Mouse (Mus musculus): ENCODE results near the gene Lenep. TPM values are rescaled to one million over a fixed set of nuclear protein-coding genes. Genes with fewer than 3 reads are reported as not detected.

Lenep gene
- polyA plus RNA-seq, 1 experiment from 2014 or later, result 0.22 TPM

DNA sequence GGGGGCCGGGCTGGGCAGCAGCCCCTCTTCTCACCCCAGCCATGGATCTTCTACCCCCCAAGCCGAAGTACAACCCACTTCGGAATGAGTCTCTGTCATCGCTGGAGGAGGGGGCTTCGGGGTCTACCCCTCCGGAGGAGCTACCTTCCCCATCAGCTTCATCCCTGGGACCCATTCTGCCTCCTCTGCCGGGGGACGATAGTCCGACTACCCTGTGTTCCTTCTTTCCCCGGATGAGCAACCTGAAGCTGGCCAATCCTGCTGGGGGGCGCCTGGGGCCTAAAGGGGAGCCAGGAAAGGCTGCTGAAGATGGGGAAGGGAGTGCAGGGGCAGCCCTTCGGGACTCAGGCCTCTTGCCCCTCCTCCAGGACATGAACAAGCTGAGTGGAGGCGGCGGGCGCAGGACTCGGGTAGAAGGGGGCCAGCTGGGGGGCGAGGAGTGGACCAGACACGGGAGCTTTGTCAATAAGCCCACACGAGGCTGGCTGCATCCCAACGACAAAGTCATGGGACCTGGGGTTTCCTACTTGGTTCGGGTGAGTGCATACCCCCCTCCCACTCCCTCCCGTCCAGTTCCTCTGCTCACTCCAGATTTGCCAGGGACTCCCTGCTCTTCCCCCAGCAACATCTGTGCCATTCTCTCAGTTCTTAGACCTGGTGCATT is 19.3 kb upstream of the Lenep start:
- Histone ChIP-seq H3K9me3 (ENCODE audit: control insufficient read depth, low read length) (no peaks in the 10 kb centered on the region), H3K9ac (ENCODE audit: low read depth, low read length) (peak overlapping the region; percentile 58), H3K36me3 (ENCODE audit: control insufficient read depth, insufficient read depth, low read length) (no peaks in the 10 kb centered on the region), H3K27me3 (ENCODE audit: control insufficient read depth, insufficient read depth, low read length) (no peaks in the 10 kb centered on the region), H3K4me1 (replicated peaks; ENCODE audit: control insufficient read depth, insufficient read depth, low read length) (peaks cover 9% of the 10 kb centered on the region; the same call in 1 of the 2 replicates), H3K27ac (ENCODE audit: low read depth, low read length) (peak overlapping the region; percentile 65), H3K4me3 (ENCODE audit: low read depth, low read length) (peak overlapping the region; percentile 41), H3K4me2 (replicated peaks; ENCODE audit: low read depth, low read length) (peak overlapping the region; percentile 56)
- DNase-seq (ENCODE audit: low spot score), result peak; percentile 18
- no peak for ATAC-seq (ENCODE audit: low FRiP score)
- WGBS, result 5% methylated on average over 21 of the region's 22 CpGs

DNA sequence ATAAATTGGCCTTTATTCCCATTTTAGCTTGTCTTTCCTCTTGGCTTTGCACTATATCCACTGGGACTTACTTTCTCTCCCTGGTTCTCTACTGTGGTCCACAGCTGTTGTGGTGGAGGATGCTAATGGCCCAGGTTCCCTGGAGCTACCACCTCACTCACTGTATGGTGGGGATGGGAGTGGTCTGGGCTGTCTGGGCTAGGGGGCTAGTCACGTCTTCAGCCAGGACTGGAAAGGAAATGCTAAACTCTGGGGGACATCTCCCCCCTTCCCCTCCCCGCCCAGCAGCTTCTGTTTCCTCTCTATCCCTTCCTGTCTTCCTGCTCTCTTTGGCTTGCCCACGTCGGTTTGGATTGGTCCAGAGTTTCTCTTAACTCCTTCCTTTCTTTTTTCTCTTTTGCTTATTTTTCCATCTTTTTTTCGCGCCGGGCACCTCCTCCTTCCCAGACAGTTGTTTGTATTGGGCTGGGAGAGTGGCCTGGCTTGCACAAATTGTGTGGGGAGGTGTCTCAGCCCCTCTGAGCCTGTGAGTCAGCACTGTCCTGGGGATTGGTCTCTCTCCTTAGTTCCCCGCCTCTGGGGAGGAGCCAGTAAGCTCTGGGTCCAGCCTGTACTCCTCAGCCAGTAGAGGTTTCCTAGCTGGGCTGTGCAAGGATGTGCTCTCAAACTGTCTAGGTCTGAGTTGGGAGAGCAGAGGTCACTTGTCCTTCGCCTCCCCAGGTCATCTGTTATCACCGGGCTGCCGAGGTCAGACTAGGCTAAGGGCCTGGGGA is 18.6 kb upstream of the Lenep start:
- Histone ChIP-seq H3K9me3 (ENCODE audit: control insufficient read depth, low read length) (no peaks in the 10 kb centered on the region), H3K9ac (ENCODE audit: low read depth, low read length) (peak overlapping the region; percentile 58), H3K4me2 (replicated peaks; ENCODE audit: low read depth, low read length) (peak overlapping the region; percentile 56), H3K36me3 (ENCODE audit: control insufficient read depth, insufficient read depth, low read length) (no peaks in the 10 kb centered on the region), H3K4me3 (ENCODE audit: low read depth, low read length) (peak overlapping the region; percentile 41), H3K27ac (ENCODE audit: low read depth, low read length) (peak overlapping the region; percentile 65; the same call in 1 of the 2 replicates), H3K27me3 (ENCODE audit: control insufficient read depth, insufficient read depth, low read length) (no peaks in the 10 kb centered on the region), H3K4me1 (replicated peaks; ENCODE audit: control insufficient read depth, insufficient read depth, low read length) (peaks cover 9% of the 10 kb centered on the region; the same call in 1 of the 2 replicates)
- peak; percentile 41 for ATAC-seq (ENCODE audit: low FRiP score)
- WGBS, result 3% methylated on average over 11 of the region's 11 CpGs
- peak; percentile 65 for DNase-seq (ENCODE audit: low spot score)

DNA sequence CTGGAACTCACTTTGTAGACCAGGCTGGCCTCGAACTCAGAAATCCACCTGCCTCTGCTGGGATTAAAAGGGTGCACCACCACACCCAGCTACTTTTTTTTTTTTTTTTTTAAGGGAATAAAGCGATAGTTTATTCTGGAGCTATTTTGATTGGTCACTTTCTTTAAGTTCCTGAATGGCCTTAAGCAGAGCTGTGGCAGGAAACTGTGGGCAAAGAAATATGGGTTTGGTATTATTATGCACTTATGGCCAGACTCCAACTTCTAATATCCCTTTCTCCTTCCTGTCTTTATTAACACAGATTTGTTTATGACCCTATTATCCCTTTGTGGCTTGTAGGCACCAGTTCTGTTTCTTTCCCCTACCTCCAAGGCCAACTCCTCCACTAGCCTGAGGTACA is 17.8 kb upstream of the Lenep start:
- Histone ChIP-seq H3K4me3 (ENCODE audit: low read depth, low read length) (no peak overlapping the region), H3K4me1 (replicated peaks; ENCODE audit: control insufficient read depth, insufficient read depth, low read length) (peaks cover 9% of the 10 kb centered on the region; the same call in 1 of the 2 replicates), H3K9me3 (ENCODE audit: control insufficient read depth, low read length) (no peaks in the 10 kb centered on the region), H3K9ac (ENCODE audit: low read depth, low read length) (no peak overlapping the region), H3K27ac (ENCODE audit: low read depth, low read length) (peak overlapping the region; percentile 44; the same call in 1 of the 2 replicates), H3K27me3 (ENCODE audit: control insufficient read depth, insufficient read depth, low read length) (no peaks in the 10 kb centered on the region), H3K36me3 (ENCODE audit: control insufficient read depth, insufficient read depth, low read length) (no peaks in the 10 kb centered on the region), H3K4me2 (replicated peaks; ENCODE audit: low read depth, low read length) (no peak overlapping the region)
- no peak for DNase-seq (ENCODE audit: low spot score)
- WGBS, result 60% methylated on average over 2 of the region's 2 CpGs
- ATAC-seq (ENCODE audit: low FRiP score), result no peak

DNA sequence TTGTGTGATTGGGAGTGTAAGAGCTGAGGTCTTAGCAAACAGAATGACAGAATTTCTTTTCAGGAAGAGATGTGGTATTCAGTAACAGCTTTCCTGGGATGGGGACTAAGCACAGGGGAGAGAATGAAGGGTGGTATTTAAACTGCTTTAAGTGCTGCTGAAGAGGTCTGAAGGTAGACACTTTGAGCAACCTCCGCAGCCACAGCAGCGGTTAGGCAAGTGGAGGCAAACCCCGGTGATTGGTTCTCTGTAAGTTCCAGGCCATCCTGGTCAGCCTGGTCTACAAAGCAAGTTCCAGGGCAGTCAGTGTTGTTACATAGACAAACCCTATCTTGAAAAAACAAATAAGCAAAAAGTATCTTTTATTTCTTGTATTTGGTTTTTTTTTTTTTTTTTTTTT is 17.4 kb upstream of the Lenep start:
- Histone ChIP-seq H3K4me3 (ENCODE audit: low read depth, low read length) (peak overlapping the region; percentile 61), H3K27me3 (ENCODE audit: control insufficient read depth, insufficient read depth, low read length) (no peaks in the 10 kb centered on the region), H3K9me3 (ENCODE audit: control insufficient read depth, low read length) (no peaks in the 10 kb centered on the region), H3K36me3 (ENCODE audit: control insufficient read depth, insufficient read depth, low read length) (0 out of 2 replicates have a peak, but pooled peaks cover under 1% of the 10 kb centered on the region), H3K4me1 (replicated peaks; ENCODE audit: control insufficient read depth, insufficient read depth, low read length) (peaks cover 9% of the 10 kb centered on the region; the same call in 1 of the 2 replicates), H3K27ac (ENCODE audit: low read depth, low read length) (peak overlapping the region; percentile 58; the same call in 1 of the 2 replicates), H3K4me2 (replicated peaks; ENCODE audit: low read depth, low read length) (peak overlapping the region; percentile 87), H3K9ac (ENCODE audit: low read depth, low read length) (peak overlapping the region; percentile 61; the same call in 1 of the 2 replicates)
- DNase-seq (ENCODE audit: low spot score) (no peak), ATAC-seq (ENCODE audit: low FRiP score) (no peak)
- WGBS, result 31% methylated on average over 3 of the region's 3 CpGs

DNA sequence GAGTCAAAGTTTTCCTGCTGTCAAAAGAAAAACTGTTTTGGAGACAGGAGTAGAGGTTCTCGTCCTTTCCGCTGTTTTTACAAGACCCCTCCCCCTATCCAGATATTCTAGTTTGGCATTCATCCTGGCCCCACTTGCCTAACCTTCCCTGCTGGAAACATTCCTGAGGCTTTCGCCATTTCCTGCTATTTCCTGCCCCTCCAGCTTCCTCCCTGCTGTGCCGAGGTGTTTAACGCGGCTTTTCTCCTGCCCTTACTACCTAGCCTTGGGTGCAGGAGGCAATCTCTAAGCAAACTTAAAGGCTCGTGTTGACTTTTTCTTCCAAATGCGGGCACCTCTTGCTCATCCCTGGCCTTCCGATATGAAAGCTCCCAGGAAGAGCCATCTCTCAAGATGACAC is 17.0 kb upstream of the Lenep start:
- Histone ChIP-seq H3K36me3 (ENCODE audit: control insufficient read depth, insufficient read depth, low read length) (0 out of 2 replicates have a peak, but pooled peaks cover 3% of the 10 kb centered on the region), H3K4me3 (ENCODE audit: low read depth, low read length) (peak overlapping the region; percentile 61), H3K9me3 (ENCODE audit: control insufficient read depth, low read length) (no peaks in the 10 kb centered on the region), H3K9ac (ENCODE audit: low read depth, low read length) (peak overlapping the region; percentile 61), H3K27me3 (ENCODE audit: control insufficient read depth, insufficient read depth, low read length) (no peaks in the 10 kb centered on the region), H3K27ac (ENCODE audit: low read depth, low read length) (peak overlapping the region; percentile 85), H3K4me1 (replicated peaks; ENCODE audit: control insufficient read depth, insufficient read depth, low read length) (peaks cover 9% of the 10 kb centered on the region; the same call in 1 of the 2 replicates), H3K4me2 (replicated peaks; ENCODE audit: low read depth, low read length) (peak overlapping the region; percentile 87)
- DNase-seq (ENCODE audit: low spot score), result peak; percentile 31
- no peak for ATAC-seq (ENCODE audit: low FRiP score)
- WGBS, result 3% methylated on average over 9 of the region's 9 CpGs

DNA sequence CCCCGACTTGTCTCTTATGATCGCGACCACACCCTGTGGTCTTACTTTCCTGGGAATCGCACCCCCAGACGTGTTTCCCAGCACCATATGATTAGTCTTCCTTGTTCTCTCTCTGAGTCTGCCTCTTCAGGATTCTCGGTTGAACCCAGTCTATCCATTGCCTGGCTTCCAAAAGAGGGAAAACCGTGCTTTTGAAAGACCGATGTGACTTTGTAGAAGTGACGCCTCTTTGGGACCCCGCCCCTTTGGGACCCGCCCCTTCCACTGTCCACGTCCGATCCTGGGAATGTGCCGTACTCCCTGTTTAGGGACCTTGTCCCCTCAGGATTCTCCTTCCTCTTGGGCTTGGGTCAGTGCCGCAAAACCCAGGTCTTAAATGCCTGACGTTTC is 16.3 kb upstream of the Lenep start:
- peaks cover 9% of the 10 kb centered on the region; the same call in 1 of the 2 replicates for H3K4me1 ChIP-seq (replicated peaks; ENCODE audit: control insufficient read depth, insufficient read depth, low read length)
- 0 out of 2 replicates have a peak, but pooled peaks cover 3% of the 10 kb centered on the region for H3K36me3 ChIP-seq (ENCODE audit: control insufficient read depth, insufficient read depth, low read length)
- DNase-seq (ENCODE audit: low spot score) (peak; percentile 82), ATAC-seq (ENCODE audit: low FRiP score) (peak; percentile 31)
- WGBS, result under 1% methylated on average over 16 of the region's 16 CpGs
- H3K9ac ChIP-seq (ENCODE audit: low read depth, low read length), result peak overlapping the region; percentile 61
- no peaks in the 10 kb centered on the region for H3K9me3 ChIP-seq (ENCODE audit: control insufficient read depth, low read length)
- peak overlapping the region; percentile 61 for H3K4me3 ChIP-seq (ENCODE audit: low read depth, low read length)
- H3K27me3 ChIP-seq (ENCODE audit: control insufficient read depth, insufficient read depth, low read length), result no peaks in the 10 kb centered on the region
- H3K27ac ChIP-seq (ENCODE audit: low read depth, low read length), result peak overlapping the region; percentile 85
- H3K4me2 ChIP-seq (replicated peaks; ENCODE audit: low read depth, low read length), result peak overlapping the region; percentile 87

DNA sequence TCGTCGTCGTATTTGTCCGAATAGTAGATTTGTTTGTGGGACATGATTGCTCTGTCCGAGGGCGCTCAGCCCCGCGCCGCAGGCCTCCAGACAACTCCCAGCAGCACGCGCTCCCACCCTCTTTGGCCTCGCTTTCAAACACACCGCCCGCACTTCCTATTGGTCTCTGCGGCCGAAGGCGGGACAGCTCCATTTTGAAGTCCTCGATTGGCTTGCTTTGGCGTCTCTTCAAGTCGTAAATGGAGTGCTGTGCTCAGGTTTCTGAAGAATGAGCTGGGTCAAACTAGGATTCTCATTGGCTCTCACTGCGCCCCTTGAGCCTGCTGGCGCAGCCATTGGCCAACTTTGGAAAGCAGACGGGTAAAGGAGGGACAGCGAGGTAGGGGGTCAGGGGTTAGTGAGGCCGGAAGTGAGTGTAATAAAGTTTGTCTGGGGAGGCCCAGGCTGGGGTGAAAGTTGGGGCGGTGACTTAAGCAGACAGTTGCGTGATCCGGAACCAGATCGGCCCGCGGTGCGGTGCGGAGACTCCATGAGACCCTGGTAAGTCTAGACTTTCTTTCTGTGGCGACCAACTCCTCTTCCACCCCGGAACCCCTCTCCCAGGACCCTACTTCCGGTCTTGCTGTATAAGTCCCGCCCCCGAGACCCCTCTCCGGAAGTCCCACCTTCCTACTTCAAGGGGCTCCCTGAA is 15.7 kb upstream of the Lenep start, which contains the start of the genes Cks1b and Shc1:
Gene Cks1b (minus strand): TSS at position 214 of the 691 bp plus-strand sequence.
Gene Shc1 (plus strand): TSS at position 274 of the 691 bp plus-strand sequence.
- Histone ChIP-seq H3K9ac (ENCODE audit: low read depth, low read length) (peak within 1 kb of the TSS; percentile 61), H3K27ac (ENCODE audit: low read depth, low read length) (peak within 1 kb of the TSS; percentile 85), H3K36me3 (ENCODE audit: control insufficient read depth, insufficient read depth, low read length) (0 out of 2 replicates have a peak, but pooled peaks cover 3% of the 10 kb centered on the region), H3K4me1 (replicated peaks; ENCODE audit: control insufficient read depth, insufficient read depth, low read length) (peaks cover 9% of the 10 kb centered on the region; the same call in 1 of the 2 replicates), H3K4me2 (replicated peaks; ENCODE audit: low read depth, low read length) (peak within 1 kb of the TSS; percentile 87), H3K4me3 (ENCODE audit: low read depth, low read length) (peak within 1 kb of the TSS; percentile 61), H3K9me3 (ENCODE audit: control insufficient read depth, low read length) (no peaks in the 10 kb centered on the region), H3K27me3 (ENCODE audit: control insufficient read depth, insufficient read depth, low read length) (no peaks in the 10 kb centered on the region)
- WGBS, result under 1% methylated on average over 39 of the region's 39 CpGs
- ATAC-seq (ENCODE audit: low FRiP score) (peak; percentile 97), DNase-seq (ENCODE audit: low spot score) (peak; percentile 93)

DNA sequence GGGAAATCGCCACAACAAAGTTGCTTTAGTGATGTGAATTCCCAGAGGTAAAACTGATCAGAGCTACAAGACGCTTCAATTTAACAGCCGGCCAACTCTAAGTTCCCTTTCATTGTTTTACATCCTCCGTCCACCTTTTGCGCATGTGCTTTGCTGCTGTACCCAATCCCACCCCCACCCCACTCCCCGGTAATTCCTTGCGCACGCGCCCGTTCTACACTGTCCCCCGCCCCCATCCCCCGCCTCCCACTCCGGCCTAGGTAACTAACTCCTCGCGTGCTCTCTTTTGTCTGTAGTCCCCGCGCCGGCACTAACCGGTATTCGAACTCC is 15.2 kb upstream of the Lenep start:
- peak overlapping the region; percentile 87 for H3K4me2 ChIP-seq (replicated peaks; ENCODE audit: low read depth, low read length)
- DNase-seq (ENCODE audit: low spot score) (no peak), ATAC-seq (ENCODE audit: low FRiP score) (peak; percentile 53)
- peak overlapping the region; percentile 46 for H3K9ac ChIP-seq (ENCODE audit: low read depth, low read length)
- no peaks in the 10 kb centered on the region for H3K27me3 ChIP-seq (ENCODE audit: control insufficient read depth, insufficient read depth, low read length)
- no peaks in the 10 kb centered on the region for H3K9me3 ChIP-seq (ENCODE audit: control insufficient read depth, low read length)
- peak overlapping the region; percentile 58 for H3K27ac ChIP-seq (ENCODE audit: low read depth, low read length)
- H3K4me3 ChIP-seq (ENCODE audit: low read depth, low read length), result peak overlapping the region; percentile 61
- H3K4me1 ChIP-seq (replicated peaks; ENCODE audit: control insufficient read depth, insufficient read depth, low read length), result peaks cover 9% of the 10 kb centered on the region; the same call in 1 of the 2 replicates
- under 1% methylated on average over 20 of the region's 20 CpGs for WGBS
- H3K36me3 ChIP-seq (ENCODE audit: control insufficient read depth, insufficient read depth, low read length), result 0 out of 2 replicates have a peak, but pooled peaks cover 3% of the 10 kb centered on the region
